Mouse (Mus musculus): Measurements from ENCODE around the gene Dennd1b. TPM values are rescaled to one million over a fixed set of nuclear protein-coding genes. Genes with fewer than 3 reads are reported as not detected.

Gene Dennd1b
- polyA plus RNA-seq, 1 experiment: 0.81 TPM

DNA sequence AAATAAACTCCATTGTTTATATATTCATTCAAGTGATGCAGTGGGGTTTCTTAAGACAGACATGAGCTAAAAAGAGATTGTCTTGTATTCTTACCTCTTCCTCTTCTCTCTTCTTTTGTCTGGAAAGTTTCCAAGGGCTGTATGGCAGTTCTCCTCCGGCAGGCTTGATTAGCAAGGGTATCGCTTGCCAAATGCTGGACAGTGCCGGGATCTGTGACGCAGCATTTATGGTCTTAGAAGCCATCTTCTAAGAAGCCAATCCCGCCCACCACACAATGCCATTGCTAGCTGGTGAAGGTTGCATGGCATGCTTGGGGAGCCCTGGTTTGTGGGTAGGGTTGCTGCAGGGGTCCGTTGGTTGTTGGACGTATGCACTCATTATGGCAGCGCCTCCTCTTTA lies 115.8 kb downstream of the Dennd1b start:
- Histone ChIP-seq H3K36me3 (ENCODE audit: control insufficient read depth, insufficient read depth) (no peaks in the 10 kb centered on the region), H3K79me2 (ENCODE audit: control insufficient read depth, insufficient read depth) (no peaks in the 10 kb centered on the region), H3K27me3 (ENCODE audit: control insufficient read depth, insufficient read depth, insufficient read length) (no peaks in the 10 kb centered on the region), H3K79me3 (ENCODE audit: low read depth) (no peaks in the 10 kb centered on the region), H3K4me3 (ENCODE audit: insufficient read depth, poor library complexity, severe bottlenecking) (no peak overlapping the region), H3ac (ENCODE audit: control insufficient read depth, insufficient read length, low read depth) (no peak overlapping the region)
- TF ChIP-seq MYOD1 (IDR thresholded peaks at IDR 0.05; ENCODE audit: control insufficient read depth, insufficient read length, low read depth) (no peak), FOSL1 (IDR thresholded peaks at IDR 0.05; ENCODE audit: insufficient read depth, low read length, poor library complexity, severe bottlenecking) (no peak), MAX (IDR thresholded peaks at IDR 0.05) (no peak), MYOG (IDR thresholded peaks at IDR 0.05; ENCODE audit: control insufficient read depth, extremely low read depth, insufficient read length) (no peak), USF1 (IDR thresholded peaks at IDR 0.05; ENCODE audit: low read depth) (no peak), CTCF (IDR thresholded peaks at IDR 0.05; ENCODE audit: control insufficient read depth, insufficient read depth, insufficient read length) (no peak), CEBPB (IDR thresholded peaks at IDR 0.05; ENCODE audit: low read depth) (no peak)

DNA sequence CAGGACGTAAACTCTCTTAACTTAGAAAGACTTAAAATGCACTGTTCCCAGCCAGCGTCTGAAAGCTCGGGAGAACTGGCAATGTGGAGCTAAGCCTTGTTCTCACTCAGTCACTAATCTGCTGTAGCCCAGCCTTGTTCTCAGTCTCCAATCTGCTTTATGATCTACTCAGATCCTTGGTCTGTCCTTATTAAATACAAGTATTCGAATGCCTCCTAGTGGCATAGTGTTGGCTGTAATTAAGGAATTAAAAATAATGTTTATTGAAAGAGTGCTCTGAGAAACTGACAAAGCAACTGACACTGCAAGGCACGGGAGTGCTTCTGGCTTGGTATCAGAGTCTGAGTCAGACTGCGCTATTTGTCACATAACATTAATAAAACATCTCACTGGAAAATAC lies 116.3 kb downstream of the Dennd1b start:
- no peaks in the 10 kb centered on the region for H3K27me3 ChIP-seq (ENCODE audit: control insufficient read depth, insufficient read depth, insufficient read length)
- H3K79me3 ChIP-seq (ENCODE audit: low read depth): no peaks in the 10 kb centered on the region
- H3K4me3 ChIP-seq (ENCODE audit: insufficient read depth, poor library complexity, severe bottlenecking): no peak overlapping the region
- no peaks in the 10 kb centered on the region for H3K36me3 ChIP-seq (ENCODE audit: control insufficient read depth, insufficient read depth)
- no peak overlapping the region for H3ac ChIP-seq (ENCODE audit: control insufficient read depth, insufficient read length, low read depth)
- TF ChIP-seq CTCF (IDR thresholded peaks at IDR 0.05; ENCODE audit: control insufficient read depth, insufficient read depth, insufficient read length) (no peak), MYOG (IDR thresholded peaks at IDR 0.05; ENCODE audit: control insufficient read depth, extremely low read depth, insufficient read length) (no peak), FOSL1 (IDR thresholded peaks at IDR 0.05; ENCODE audit: insufficient read depth, low read length, poor library complexity, severe bottlenecking) (no peak), CEBPB (IDR thresholded peaks at IDR 0.05; ENCODE audit: low read depth) (no peak), MAX (IDR thresholded peaks at IDR 0.05) (no peak), MYOD1 (IDR thresholded peaks at IDR 0.05; ENCODE audit: control insufficient read depth, insufficient read length, low read depth) (no peak), USF1 (IDR thresholded peaks at IDR 0.05; ENCODE audit: low read depth) (no peak)
- H3K79me2 ChIP-seq (ENCODE audit: control insufficient read depth, insufficient read depth): no peaks in the 10 kb centered on the region

DNA sequence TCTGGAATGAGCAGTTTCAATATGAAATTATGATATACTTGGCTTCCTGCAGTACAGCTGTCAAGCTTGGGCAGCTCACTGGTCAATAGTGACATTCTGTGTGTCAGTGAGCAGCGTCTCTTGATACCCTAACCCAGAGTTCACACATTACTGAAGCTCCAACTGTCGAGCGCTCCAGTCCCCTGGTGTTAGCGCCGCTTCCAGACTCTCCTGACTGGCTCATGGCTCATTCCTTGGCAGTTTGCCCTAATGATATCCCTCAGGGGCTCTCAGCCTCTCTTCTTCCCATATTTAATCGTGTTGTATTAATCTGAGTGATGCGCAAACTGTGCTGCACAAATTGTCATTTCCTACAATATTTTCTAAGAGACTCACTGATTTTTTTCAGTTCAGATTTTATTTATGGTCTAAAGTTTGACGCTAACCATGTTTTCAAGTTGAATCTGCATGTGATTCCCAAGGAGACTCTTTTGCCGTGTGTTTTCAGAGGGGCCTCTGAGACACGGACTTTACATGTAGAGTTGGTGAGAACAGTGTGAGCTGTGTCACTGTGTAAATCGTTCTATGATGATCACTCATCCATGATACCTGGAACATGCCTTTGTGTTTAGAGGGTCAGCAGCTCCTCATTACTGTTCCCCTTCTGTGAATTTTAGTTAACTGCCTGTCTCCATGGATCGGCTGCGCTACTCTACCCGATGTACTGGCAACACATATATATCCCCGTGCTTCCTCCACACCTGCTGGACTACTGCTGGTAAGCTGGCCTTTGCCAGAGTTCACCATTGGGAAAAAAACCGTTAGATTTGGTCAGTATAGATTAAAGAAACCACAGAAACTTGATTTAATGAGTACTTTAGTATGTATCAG lies 117.5 kb downstream of the Dennd1b start:
- Histone ChIP-seq H3K79me3 (ENCODE audit: low read depth) (no peaks in the 10 kb centered on the region), H3ac (ENCODE audit: control insufficient read depth, insufficient read length, low read depth) (no peak overlapping the region), H3K27me3 (ENCODE audit: control insufficient read depth, insufficient read depth, insufficient read length) (no peaks in the 10 kb centered on the region), H3K36me3 (ENCODE audit: control insufficient read depth, insufficient read depth) (no peaks in the 10 kb centered on the region), H3K4me3 (ENCODE audit: insufficient read depth, poor library complexity, severe bottlenecking) (no peak overlapping the region), H3K79me2 (ENCODE audit: control insufficient read depth, insufficient read depth) (no peaks in the 10 kb centered on the region)
- no peak for TF ChIP-seq FOSL1 (IDR thresholded peaks at IDR 0.05; ENCODE audit: insufficient read depth, low read length, poor library complexity, severe bottlenecking)
- TF ChIP-seq CEBPB (IDR thresholded peaks at IDR 0.05; ENCODE audit: low read depth): no peak
- no peak for TF ChIP-seq MAX (IDR thresholded peaks at IDR 0.05)
- TF ChIP-seq CTCF (IDR thresholded peaks at IDR 0.05; ENCODE audit: control insufficient read depth, insufficient read depth, insufficient read length): no peak
- no peak for TF ChIP-seq USF1 (IDR thresholded peaks at IDR 0.05; ENCODE audit: low read depth)
- TF ChIP-seq MYOD1 (IDR thresholded peaks at IDR 0.05; ENCODE audit: control insufficient read depth, insufficient read length, low read depth): no peak
- no peak for TF ChIP-seq MYOG (IDR thresholded peaks at IDR 0.05; ENCODE audit: control insufficient read depth, extremely low read depth, insufficient read length)

- Histone ChIP-seq H3K79me2 (ENCODE audit: control insufficient read depth, insufficient read depth) (no peaks in the 10 kb centered on the region), H3K36me3 (ENCODE audit: control insufficient read depth, insufficient read depth) (no peaks in the 10 kb centered on the region), H3K79me3 (ENCODE audit: low read depth) (no peaks in the 10 kb centered on the region), H3ac (ENCODE audit: control insufficient read depth, insufficient read length, low read depth) (no peak overlapping the region), H3K4me3 (ENCODE audit: insufficient read depth, poor library complexity, severe bottlenecking) (no peak overlapping the region), H3K27me3 (ENCODE audit: control insufficient read depth, insufficient read depth, insufficient read length) (no peaks in the 10 kb centered on the region)
- TF ChIP-seq CTCF (IDR thresholded peaks at IDR 0.05; ENCODE audit: control insufficient read depth, insufficient read depth, insufficient read length): no peak
- TF ChIP-seq FOSL1 (IDR thresholded peaks at IDR 0.05; ENCODE audit: insufficient read depth, low read length, poor library complexity, severe bottlenecking): no peak
- TF ChIP-seq MYOD1 (IDR thresholded peaks at IDR 0.05; ENCODE audit: control insufficient read depth, insufficient read length, low read depth): no peak
- no peak for TF ChIP-seq USF1 (IDR thresholded peaks at IDR 0.05; ENCODE audit: low read depth)
- TF ChIP-seq MAX (IDR thresholded peaks at IDR 0.05): no peak
- TF ChIP-seq MYOG (IDR thresholded peaks at IDR 0.05; ENCODE audit: control insufficient read depth, extremely low read depth, insufficient read length): no peak
These were observed 120.1 kb downstream of the Dennd1b start for GRCm38 (mm10) chr1:139083382-139083781.

GRCm38 (mm10) chr1:139087564-139087963 lies 124.3 kb downstream of the Dennd1b start:
- Histone ChIP-seq H3ac (ENCODE audit: control insufficient read depth, insufficient read length, low read depth) (no peak overlapping the region), H3K79me3 (ENCODE audit: low read depth) (no peaks in the 10 kb centered on the region), H3K4me3 (ENCODE audit: insufficient read depth, poor library complexity, severe bottlenecking) (no peak overlapping the region), H3K27me3 (ENCODE audit: control insufficient read depth, insufficient read depth, insufficient read length) (no peaks in the 10 kb centered on the region), H3K36me3 (ENCODE audit: control insufficient read depth, insufficient read depth) (no peaks in the 10 kb centered on the region), H3K79me2 (ENCODE audit: control insufficient read depth, insufficient read depth) (no peaks in the 10 kb centered on the region)
- TF ChIP-seq MYOG (IDR thresholded peaks at IDR 0.05; ENCODE audit: control insufficient read depth, extremely low read depth, insufficient read length): no peak
- TF ChIP-seq CTCF (IDR thresholded peaks at IDR 0.05; ENCODE audit: control insufficient read depth, insufficient read depth, insufficient read length): no peak
- no peak for TF ChIP-seq MYOD1 (IDR thresholded peaks at IDR 0.05; ENCODE audit: control insufficient read depth, insufficient read length, low read depth)
- TF ChIP-seq CEBPB (IDR thresholded peaks at IDR 0.05; ENCODE audit: low read depth): no peak
- no peak for TF ChIP-seq FOSL1 (IDR thresholded peaks at IDR 0.05; ENCODE audit: insufficient read depth, low read length, poor library complexity, severe bottlenecking)
- no peak for TF ChIP-seq MAX (IDR thresholded peaks at IDR 0.05)
- TF ChIP-seq USF1 (IDR thresholded peaks at IDR 0.05; ENCODE audit: low read depth): no peak
